Mouse (Mus musculus): ENCODE data around the gene Srebf1.

GRCm38 (mm10) chr11:60200384-60200783 is 22.0 kb downstream of the Srebf1 start:
- no peak for TF ChIP-seq POLR2A (IDR thresholded peaks at IDR 0.05; ENCODE audit: insufficient read length, low read depth)
- no peak for TF ChIP-seq MYOD1 (IDR thresholded peaks at IDR 0.05; ENCODE audit: control insufficient read depth in 1 of 3, insufficient read length in 2 of 3, low read depth in 2 of 3)
- TF ChIP-seq TCF12 (IDR thresholded peaks at IDR 0.05; ENCODE audit: insufficient read depth, poor library complexity, severe bottlenecking) = no peak
- TF ChIP-seq POLR2AphosphoS2 (IDR thresholded peaks at IDR 0.05; ENCODE audit: insufficient read length, low read depth) = no peak
- no peak for TF ChIP-seq USF1 (IDR thresholded peaks at IDR 0.05; ENCODE audit: low read depth)
- TF ChIP-seq MYOG (IDR thresholded peaks at IDR 0.05; ENCODE audit: control insufficient read depth in 1 of 3, insufficient read depth in 1 of 3, insufficient read length in 2 of 3, low read depth in 2 of 3) = no peak
